Mouse (Mus musculus) forebrain, embryonic 15.5 days (tissue): ENCODE measurements around the gene Prpf31. TPM values are rescaled to one million over a fixed set of nuclear protein-coding genes. Genes with fewer than 3 reads are reported as not detected.

Experiments
- ATAC-seq: fragments of 200-750 bp; cut with Nextera tagmentation; replicated peaks from 2 replicates; pipeline ENCODE4 v1.8.0; 2017; ENCODE audit warnings: mild to moderate bottlenecking, moderate TSS enrichment, moderate library complexity
- H3K27ac ChIP-seq: fragments of 300-500 bp; sonication (generic); replicated peaks from 2 replicates; pipeline ENCODE4 v1.5.1; 2015; ENCODE audit warnings: mild to moderate bottlenecking, inconsistent platforms
- H3K27me3 ChIP-seq: fragments of 300-500 bp; sonication (generic); 2 replicates; pipeline ENCODE4 v1.6.1; 2015; ENCODE audit warnings: inconsistent platforms
- H3K36me3 ChIP-seq: fragments of 300-500 bp; sonication (generic); 2 replicates; pipeline ENCODE4 v1.6.1; 2015; ENCODE audit warnings: mild to moderate bottlenecking, inconsistent platforms
- H3K4me1 ChIP-seq: fragments of 300-500 bp; sonication (generic); 2 replicates; pipeline ENCODE4 v1.6.1; 2015; ENCODE audit warnings: inconsistent platforms
- H3K4me2 ChIP-seq: fragments of 300-500 bp; sonication (generic); replicated peaks from 2 replicates; pipeline ENCODE4 v1.6.1; 2015; ENCODE audit warnings: mild to moderate bottlenecking, inconsistent platforms
- H3K4me3 ChIP-seq: fragments of 300-500 bp; sonication (generic); 2 replicates; pipeline ENCODE4 v1.5.1; 2015; ENCODE audit warnings: mild to moderate bottlenecking, inconsistent platforms
- H3K9ac ChIP-seq: fragments of 300-500 bp; sonication (generic); replicated peaks from 2 replicates; pipeline ENCODE4 v1.6.1; 2015; ENCODE audit warnings: mild to moderate bottlenecking, inconsistent platforms
- H3K9me3 ChIP-seq: fragments of 300-500 bp; sonication (generic); 2 replicates; pipeline ENCODE4 v1.6.1; 2016; ENCODE audit warnings: inconsistent platforms
- WGBS: fragments of 180-500 bp; shearing (Covaris S2); methylation state at CpG from one replicate; pipeline ENCODE4 v1.1.7; 2015; ENCODE audit warnings: mixed read lengths; 5-methylcytosine and 5-hydroxymethylcytosine counted together
- polyA plus RNA-seq: library from polyadenylated mRNA; unstranded; fragments of >200 nt; fragmentation: Nextera tagmentation; extraction: Ambion mirVana; gene quantifications from 2 replicates; pipeline ENCODE4 v1.2.1, GENCODE M21; 2015

Gene Prpf31
- polyA plus RNA-seq, 1 experiment from 2014 or later: 108 TPM

- H3K27ac ChIP-seq: no peak overlapping the region
- no peak for ATAC-seq
- peaks cover 28% of the 10 kb centered on the region for H3K36me3 ChIP-seq
- H3K4me3 ChIP-seq: no peak overlapping the region
- H3K27me3 ChIP-seq: no peaks in the 10 kb centered on the region
- H3K9ac ChIP-seq: no peak overlapping the region
- no peak overlapping the region for H3K4me2 ChIP-seq
- 75% methylated on average over 5 of the region's 5 CpGs for WGBS
- no peaks in the 10 kb centered on the region for H3K9me3 ChIP-seq
- H3K4me1 ChIP-seq: peaks cover 31% of the 10 kb centered on the region
Measured at GRCm38 (mm10) chr7:3643412-3643811, 13.6 kb downstream of the Prpf31 start.

GRCm38 (mm10) chr7:3643843-3644242, 14.1 kb downstream of the Prpf31 start:
- Histone ChIP-seq H3K9ac (0 out of 2 replicates have a peak overlapping the region, but pooled peaks have one; percentile 27), H3K27ac (no peak overlapping the region), H3K4me3 (peak overlapping the region; percentile 74), H3K4me1 (peaks cover 35% of the 10 kb centered on the region), H3K36me3 (peaks cover 24% of the 10 kb centered on the region), H3K9me3 (no peaks in the 10 kb centered on the region), H3K27me3 (no peaks in the 10 kb centered on the region), H3K4me2 (peak overlapping the region; percentile 71)
- WGBS: 21% methylated on average over 9 of the region's 9 CpGs
- ATAC-seq: no peak

- Histone ChIP-seq H3K4me2 (peak overlapping the region; percentile 71), H3K36me3 (peaks cover 21% of the 10 kb centered on the region), H3K27me3 (no peaks in the 10 kb centered on the region), H3K4me1 (peaks cover 40% of the 10 kb centered on the region), H3K9me3 (no peaks in the 10 kb centered on the region), H3K27ac (peak overlapping the region; percentile 73), H3K9ac (peak overlapping the region; percentile 27; the same call in 1 of the 2 replicates), H3K4me3 (peak overlapping the region; percentile 74)
- peak; percentile 0; the same call in 1 of the 2 replicates for ATAC-seq
- WGBS: under 1% methylated on average over 11 of the region's 11 CpGs
Measured at GRCm38 (mm10) chr7:3644348-3644671, 14.5 kb downstream of the Prpf31 start.

GRCm38 (mm10) chr7:3644672-3645487, 15.1 kb downstream of the Prpf31 start, which contains the start of gene Cnot3:
Gene Cnot3 (plus strand): TSS chr7:3645268.
- under 1% methylated on average over 58 of the region's 58 CpGs for WGBS
- H3K36me3 ChIP-seq: peaks cover 18% of the 10 kb centered on the region
- ATAC-seq: peak; percentile 98
- H3K27me3 ChIP-seq: no peaks in the 10 kb centered on the region
- peak within 1 kb of the TSS; percentile 98 for H3K27ac ChIP-seq
- peak within 1 kb of the TSS; percentile 76 for H3K4me2 ChIP-seq
- H3K4me1 ChIP-seq: peaks cover 40% of the 10 kb centered on the region
- H3K9me3 ChIP-seq: no peaks in the 10 kb centered on the region
- H3K9ac ChIP-seq: peak within 1 kb of the TSS; percentile 93
- peak within 1 kb of the TSS; percentile 74 for H3K4me3 ChIP-seq

- H3K9ac ChIP-seq: peak overlapping the region; percentile 93
- H3K27ac ChIP-seq: peak overlapping the region; percentile 98
- peaks cover 18% of the 10 kb centered on the region; the same call in 1 of the 2 replicates for H3K36me3 ChIP-seq
- under 1% methylated on average over 46 of the region's 58 CpGs for WGBS
- ATAC-seq: peak; percentile 12
- H3K27me3 ChIP-seq: no peaks in the 10 kb centered on the region
- peak overlapping the region; percentile 74 for H3K4me3 ChIP-seq
- peak overlapping the region; percentile 76 for H3K4me2 ChIP-seq
- peaks cover 40% of the 10 kb centered on the region for H3K4me1 ChIP-seq
- H3K9me3 ChIP-seq: no peaks in the 10 kb centered on the region
Measured at GRCm38 (mm10) chr7:3645488-3646025, 15.8 kb downstream of the Prpf31 start.

- Histone ChIP-seq H3K9me3 (no peaks in the 10 kb centered on the region), H3K9ac (peak overlapping the region; percentile 93), H3K4me3 (peak overlapping the region; percentile 74), H3K27ac (peak overlapping the region; percentile 98), H3K36me3 (peaks cover 19% of the 10 kb centered on the region), H3K4me2 (peak overlapping the region; percentile 76), H3K27me3 (no peaks in the 10 kb centered on the region), H3K4me1 (peaks cover 40% of the 10 kb centered on the region)
- ATAC-seq: no peak
- 20% methylated on average over 9 of the region's 9 CpGs for WGBS
Measured at GRCm38 (mm10) chr7:3646188-3646587, 16.4 kb downstream of the Prpf31 start.

GRCm38 (mm10) chr7:3646641-3647040, 16.9 kb downstream of the Prpf31 start:
- peak overlapping the region; percentile 74 for H3K4me3 ChIP-seq

GRCm38 (mm10) chr7:3656966-3657365, 27.2 kb downstream of the Prpf31 start:
- 90% methylated on average over 4 of the region's 4 CpGs for WGBS
- Histone ChIP-seq H3K4me1 (no peaks in the 10 kb centered on the region), H3K27ac (no peak overlapping the region), H3K36me3 (peaks cover 99% of the 10 kb centered on the region), H3K4me2 (no peak overlapping the region), H3K27me3 (no peaks in the 10 kb centered on the region), H3K9me3 (no peaks in the 10 kb centered on the region), H3K4me3 (no peak overlapping the region), H3K9ac (no peak overlapping the region)
- ATAC-seq: no peak; the same call in 1 of the 2 replicates

More at GRCm38 (mm10) chr7:3646641-3647040, 16.9 kb downstream of the Prpf31 start:
- WGBS: 72% methylated on average over 4 of the region's 4 CpGs
- Histone ChIP-seq H3K4me1 (peaks cover 40% of the 10 kb centered on the region), H3K27ac (0 out of 2 replicates have a peak overlapping the region, but pooled peaks have one; percentile 98), H3K4me2 (peak overlapping the region; percentile 76), H3K9me3 (no peaks in the 10 kb centered on the region), H3K27me3 (no peaks in the 10 kb centered on the region), H3K9ac (peak overlapping the region; percentile 93), H3K36me3 (peaks cover 20% of the 10 kb centered on the region)
- no peak for ATAC-seq

- 98% methylated on average over 14 of the region's 14 CpGs for WGBS
- Histone ChIP-seq H3K27ac (no peak overlapping the region), H3K9me3 (no peaks in the 10 kb centered on the region), H3K4me1 (peaks cover 2% of the 10 kb centered on the region), H3K27me3 (no peaks in the 10 kb centered on the region), H3K4me2 (no peak overlapping the region), H3K4me3 (no peak overlapping the region), H3K9ac (no peak overlapping the region), H3K36me3 (peaks cover 93% of the 10 kb centered on the region)
- ATAC-seq: no peak
Measured at GRCm38 (mm10) chr7:3658578-3658977, 28.8 kb downstream of the Prpf31 start.

- Histone ChIP-seq H3K9ac (peak overlapping the region; percentile 56), H3K4me2 (peak overlapping the region; percentile 68), H3K27ac (peak overlapping the region; percentile 76), H3K27me3 (no peaks in the 10 kb centered on the region), H3K4me3 (peak overlapping the region; percentile 67), H3K36me3 (peaks cover 32% of the 10 kb centered on the region), H3K4me1 (peaks cover 19% of the 10 kb centered on the region), H3K9me3 (no peaks in the 10 kb centered on the region)
- 27% methylated on average over 15 of the region's 15 CpGs for WGBS
- ATAC-seq: peak; percentile 25
Measured at GRCm38 (mm10) chr7:3664524-3665214, 34.9 kb downstream of the Prpf31 start.

GRCm38 (mm10) chr7:3665215-3666114, 35.7 kb downstream of the Prpf31 start, which contains the start of gene Leng1:
Gene Leng1 (minus strand): TSS chr7:3665840.
- H3K4me3 ChIP-seq: peak within 1 kb of the TSS; percentile 67
- ATAC-seq: peak; percentile 98
- 4% methylated on average over 45 of the region's 45 CpGs for WGBS
- H3K4me1 ChIP-seq: peaks cover 19% of the 10 kb centered on the region
- peak within 1 kb of the TSS; percentile 76 for H3K27ac ChIP-seq
- no peaks in the 10 kb centered on the region for H3K27me3 ChIP-seq
- H3K36me3 ChIP-seq: peaks cover 24% of the 10 kb centered on the region
- no peaks in the 10 kb centered on the region for H3K9me3 ChIP-seq
- H3K4me2 ChIP-seq: peak within 1 kb of the TSS; percentile 68
- peak within 1 kb of the TSS; percentile 56 for H3K9ac ChIP-seq
